Mouse (Mus musculus) neural tube, embryonic 12.5 days (tissue): ENCODE measurements around the gene Fut8. TPM values are rescaled to one million over a fixed set of nuclear protein-coding genes. Genes with fewer than 3 reads are reported as not detected.

ENCODE experiments used
- ATAC-seq: fragments of 200-750 bp; cut with Nextera tagmentation; 2 replicates; pipeline ENCODE4 v1.8.0; 2017; ENCODE audit warnings: low read depth, mild to moderate bottlenecking, moderate TSS enrichment, moderate library complexity; ENCODE audit not compliant: low FRiP score
- H3K27ac ChIP-seq: fragments of 300-500 bp; sonication (generic); 2 replicates; pipeline ENCODE4 v1.5.1; 2016
- H3K27me3 ChIP-seq: fragments of 300-500 bp; sonication (generic); replicated peaks from 2 replicates; pipeline ENCODE4 v1.6.1; 2016; ENCODE audit warnings: mild to moderate bottlenecking
- H3K36me3 ChIP-seq: fragments of 300-500 bp; sonication (generic); 2 replicates; pipeline ENCODE4 v1.6.1; 2016; ENCODE audit warnings: mild to moderate bottlenecking
- H3K4me1 ChIP-seq: fragments of 300-500 bp; sonication (generic); 2 replicates; pipeline ENCODE4 v1.6.1; 2016
- H3K4me2 ChIP-seq: fragments of 300-500 bp; sonication (generic); replicated peaks from 2 replicates; pipeline ENCODE4 v1.6.1; 2016; ENCODE audit warnings: mild to moderate bottlenecking
- H3K4me3 ChIP-seq: fragments of 300-500 bp; sonication (generic); 2 replicates; pipeline ENCODE4 v1.5.1; 2016
- H3K9ac ChIP-seq: fragments of 300-500 bp; sonication (generic); 2 replicates; pipeline ENCODE4 v1.6.1; 2016; ENCODE audit warnings: mild to moderate bottlenecking
- H3K9me3 ChIP-seq: fragments of 300-500 bp; sonication (generic); 2 replicates; pipeline ENCODE4 v1.6.1; 2016; ENCODE audit warnings: mild to moderate bottlenecking
- whole genome bisulfite sequencing: fragments of 180-500 bp; shearing (Covaris S2); methylation state at CpG from one replicate; pipeline ENCODE4 v1.1.7; 2016; 5-methylcytosine and 5-hydroxymethylcytosine counted together
- polyA plus RNA-seq: library from polyadenylated mRNA; unstranded; fragments of >200 nt; fragmentation: Nextera tagmentation; extraction: Ambion mirVana; gene quantifications from 2 replicates; pipeline ENCODE4 v1.2.1, GENCODE M21; 2016

Gene Fut8
- polyA plus RNA-seq, 1 experiment from 2014 or later = 42.6 TPM

DNA sequence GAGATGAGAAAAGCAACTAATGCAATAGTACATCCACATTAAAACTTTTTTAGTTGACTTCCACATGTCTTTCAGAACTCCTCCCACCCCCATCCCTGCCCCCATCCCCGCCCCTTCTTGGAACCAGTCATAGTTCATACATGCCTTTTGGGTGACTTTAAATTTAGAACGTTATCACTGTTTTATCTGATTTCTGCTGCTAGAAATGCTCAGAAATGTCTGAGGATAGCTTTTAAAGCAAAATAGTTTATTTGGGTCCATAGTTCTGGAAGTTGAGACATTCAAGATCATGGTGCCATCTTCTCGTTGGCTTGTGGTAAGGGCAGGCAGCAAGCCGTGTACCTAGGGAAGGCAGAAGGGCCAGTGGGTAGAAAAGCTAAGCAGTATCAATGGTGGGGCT lies 34.8 kb upstream of the Fut8 start:
- no peaks in the 10 kb centered on the region for H3K4me1 ChIP-seq
- H3K9ac ChIP-seq = no peak overlapping the region
- ATAC-seq = no peak
- no peak overlapping the region for H3K4me2 ChIP-seq
- H3K27ac ChIP-seq = no peak overlapping the region
- no peaks in the 10 kb centered on the region for H3K27me3 ChIP-seq
- no peaks in the 10 kb centered on the region for H3K36me3 ChIP-seq
- no peak overlapping the region for H3K4me3 ChIP-seq
- WGBS = 96% methylated on average over 4 of the region's 4 CpGs
- H3K9me3 ChIP-seq = no peaks in the 10 kb centered on the region

DNA sequence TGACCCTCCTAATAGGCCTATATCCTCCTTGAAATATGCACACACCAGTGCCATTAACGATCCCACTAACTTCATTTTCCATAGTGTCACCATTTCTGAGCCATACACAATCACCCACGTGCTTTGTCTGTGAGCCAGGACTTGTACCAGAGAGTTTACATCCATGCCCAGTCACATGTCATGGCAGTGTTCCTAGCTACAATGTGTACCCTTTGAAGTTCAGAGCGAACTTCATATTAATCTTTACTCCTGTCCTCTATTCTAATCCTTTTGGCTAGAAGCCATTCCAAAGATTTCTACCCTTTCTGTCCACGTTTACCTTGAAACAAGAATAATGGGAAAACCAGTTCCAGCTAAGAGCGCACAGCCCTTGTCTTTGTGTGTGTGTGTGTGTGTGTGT lies 31.1 kb upstream of the Fut8 start:
- H3K4me2 ChIP-seq = no peak overlapping the region

DNA sequence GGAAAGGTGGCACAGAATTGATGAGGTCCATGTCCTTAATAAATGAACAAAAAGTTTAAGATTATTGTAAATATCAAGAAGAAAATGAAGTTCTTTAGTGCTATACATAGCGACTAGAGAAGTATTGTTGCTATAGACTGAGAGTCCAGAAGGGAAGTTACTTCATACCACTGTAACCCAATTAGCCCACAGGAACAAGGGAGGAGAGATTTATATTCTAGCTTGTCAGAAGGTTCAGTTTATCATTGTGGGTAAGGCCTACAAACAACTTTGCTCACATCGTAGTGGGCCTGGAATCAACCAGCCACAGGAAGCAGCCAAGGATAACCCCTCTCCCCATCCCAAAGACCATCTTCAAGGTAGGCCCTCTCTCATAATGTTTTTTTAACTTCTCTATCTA lies 29.9 kb upstream of the Fut8 start:
- WGBS = 90% methylated on average over 2 of the region's 2 CpGs
- ATAC-seq = no peak

More for the DNA sequence above, 31.1 kb upstream of the Fut8 start:
- Histone ChIP-seq H3K4me1 (no peaks in the 10 kb centered on the region), H3K4me3 (no peak overlapping the region), H3K36me3 (no peaks in the 10 kb centered on the region), H3K9me3 (no peaks in the 10 kb centered on the region), H3K9ac (no peak overlapping the region), H3K27me3 (no peaks in the 10 kb centered on the region), H3K27ac (no peak overlapping the region)
- ATAC-seq = no peak
- 90% methylated on average over 5 of the region's 5 CpGs for WGBS

DNA sequence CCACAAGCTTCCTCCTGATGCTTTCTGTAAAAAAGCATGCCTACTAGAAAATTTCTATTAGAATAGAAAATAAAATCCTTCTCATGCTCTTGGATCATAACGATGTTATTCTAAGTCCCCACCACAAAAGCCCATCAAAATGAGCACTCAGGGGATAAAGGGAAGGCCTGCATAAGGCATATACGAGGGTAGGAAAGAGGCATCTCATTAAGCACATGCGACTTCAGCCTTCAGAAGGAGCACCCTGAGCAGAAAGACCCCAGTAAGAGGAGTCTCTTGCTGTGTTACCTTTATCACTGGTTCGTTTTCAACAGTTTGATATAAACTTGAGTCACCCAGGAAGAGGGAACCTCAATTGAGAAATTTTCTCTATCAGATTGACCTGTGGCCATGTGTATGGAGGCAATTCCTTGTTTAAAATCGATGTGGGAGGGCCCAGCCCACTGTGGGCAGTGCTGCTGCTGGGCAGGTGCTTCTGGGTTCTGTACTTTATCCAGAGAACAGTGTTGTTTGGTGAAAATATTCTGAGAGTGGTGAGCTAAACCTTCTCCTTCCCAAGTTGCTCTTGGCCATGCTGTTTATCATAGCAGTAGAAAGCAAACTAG lies 29.2 kb upstream of the Fut8 start:
- Histone ChIP-seq H3K4me2 (no peak overlapping the region), H3K4me3 (no peak overlapping the region), H3K36me3 (no peaks in the 10 kb centered on the region), H3K27me3 (no peaks in the 10 kb centered on the region), H3K9me3 (no peaks in the 10 kb centered on the region), H3K4me1 (no peaks in the 10 kb centered on the region), H3K9ac (no peak overlapping the region), H3K27ac (no peak overlapping the region)
- 82% methylated on average over 5 of the region's 5 CpGs for WGBS
- ATAC-seq = no peak

More for the DNA sequence above, 29.9 kb upstream of the Fut8 start:
- H3K27me3 ChIP-seq = no peaks in the 10 kb centered on the region
- no peaks in the 10 kb centered on the region for H3K36me3 ChIP-seq
- H3K4me1 ChIP-seq = no peaks in the 10 kb centered on the region
- H3K4me3 ChIP-seq = no peak overlapping the region
- H3K9ac ChIP-seq = no peak overlapping the region
- H3K27ac ChIP-seq = no peak overlapping the region
- H3K4me2 ChIP-seq = no peak overlapping the region
- H3K9me3 ChIP-seq = no peaks in the 10 kb centered on the region

DNA sequence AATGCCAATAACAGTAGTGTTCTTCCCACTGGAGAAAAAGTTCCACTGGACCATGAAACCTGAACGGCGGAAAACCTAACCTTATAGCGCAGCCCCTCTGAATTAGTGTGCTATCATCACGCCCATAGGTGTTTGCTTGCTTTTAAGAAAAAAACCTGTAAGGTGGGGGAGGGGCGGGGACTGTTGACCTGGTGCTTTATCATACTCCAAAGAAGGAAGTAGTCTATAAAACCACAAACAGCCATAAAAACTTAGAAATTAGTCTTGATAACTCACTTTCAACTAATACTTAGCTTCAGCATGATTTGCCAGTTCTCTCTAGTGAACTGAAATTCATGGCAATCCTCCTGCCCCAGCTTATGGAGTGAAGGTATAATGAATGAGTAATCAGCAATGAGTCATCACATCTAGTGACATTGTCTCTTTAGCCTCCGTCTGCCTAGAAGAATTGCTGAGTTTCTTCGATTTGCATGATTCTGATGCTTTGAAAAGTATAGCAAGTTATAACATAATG lies 26.2 kb upstream of the Fut8 start:
- Histone ChIP-seq H3K4me1 (no peaks in the 10 kb centered on the region), H3K9me3 (no peaks in the 10 kb centered on the region), H3K27me3 (no peaks in the 10 kb centered on the region), H3K9ac (no peak overlapping the region), H3K4me2 (no peak overlapping the region), H3K4me3 (no peak overlapping the region), H3K36me3 (no peaks in the 10 kb centered on the region), H3K27ac (no peak overlapping the region)
- no peak for ATAC-seq
- 86% methylated on average over 7 of the region's 7 CpGs for WGBS

DNA sequence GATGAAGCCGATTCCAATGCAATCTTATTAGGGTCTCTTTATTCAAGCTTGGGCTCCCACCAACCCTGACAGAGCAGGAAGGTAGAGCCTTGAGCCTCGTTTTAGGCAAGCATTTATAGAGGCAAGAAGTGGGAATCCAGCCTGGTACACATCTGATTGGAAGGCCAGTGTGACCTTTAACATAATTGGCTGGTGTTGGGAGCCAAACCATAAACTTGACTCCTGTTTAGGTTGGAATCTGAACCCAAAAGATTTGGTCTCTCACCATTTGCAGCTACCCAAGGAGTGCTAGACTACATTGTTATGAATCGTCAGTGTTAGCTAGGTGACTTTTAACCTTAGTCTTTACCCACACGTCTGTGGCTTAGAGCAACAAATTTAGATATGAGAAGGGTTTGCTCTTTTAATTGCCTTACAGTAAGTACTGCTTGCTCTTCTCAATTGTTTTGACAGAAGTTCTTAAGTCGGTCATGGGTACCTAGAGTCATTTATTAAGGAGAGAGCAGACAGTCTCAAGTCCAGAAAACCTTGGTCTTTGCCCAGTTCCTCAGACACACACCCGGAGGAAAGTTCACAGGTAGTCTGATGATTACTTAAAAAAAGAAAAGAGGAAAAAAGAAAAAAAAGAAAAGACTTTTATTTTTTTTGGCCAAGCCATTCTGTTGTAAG lies 23.9 kb upstream of the Fut8 start:
- no peak overlapping the region for H3K9ac ChIP-seq
- H3K4me1 ChIP-seq = no peaks in the 10 kb centered on the region

DNA sequence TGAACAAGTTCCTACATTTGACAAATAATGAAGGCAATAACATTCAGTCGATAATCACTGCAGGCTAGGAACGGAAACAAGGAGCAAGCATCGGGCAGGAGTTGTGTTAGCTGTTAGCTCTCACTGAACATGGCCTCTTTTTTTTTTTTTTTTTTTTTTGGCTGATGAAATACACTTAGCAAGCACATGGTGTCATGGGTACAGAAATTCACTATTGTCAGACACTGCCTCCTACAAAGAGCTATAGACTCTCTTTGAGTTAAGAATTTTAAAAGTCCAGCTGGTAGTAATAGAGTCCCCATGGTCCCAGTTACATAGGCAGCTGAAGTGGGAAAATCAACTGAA lies 23.4 kb upstream of the Fut8 start:
- 98% methylated on average over 3 of the region's 3 CpGs for WGBS

More for the DNA sequence above, 23.9 kb upstream of the Fut8 start:
- Histone ChIP-seq H3K27ac (no peak overlapping the region), H3K9me3 (no peaks in the 10 kb centered on the region), H3K27me3 (no peaks in the 10 kb centered on the region), H3K4me3 (no peak overlapping the region), H3K36me3 (no peaks in the 10 kb centered on the region), H3K4me2 (no peak overlapping the region)
- no peak for ATAC-seq
- 82% methylated on average over 6 of the region's 6 CpGs for WGBS

DNA sequence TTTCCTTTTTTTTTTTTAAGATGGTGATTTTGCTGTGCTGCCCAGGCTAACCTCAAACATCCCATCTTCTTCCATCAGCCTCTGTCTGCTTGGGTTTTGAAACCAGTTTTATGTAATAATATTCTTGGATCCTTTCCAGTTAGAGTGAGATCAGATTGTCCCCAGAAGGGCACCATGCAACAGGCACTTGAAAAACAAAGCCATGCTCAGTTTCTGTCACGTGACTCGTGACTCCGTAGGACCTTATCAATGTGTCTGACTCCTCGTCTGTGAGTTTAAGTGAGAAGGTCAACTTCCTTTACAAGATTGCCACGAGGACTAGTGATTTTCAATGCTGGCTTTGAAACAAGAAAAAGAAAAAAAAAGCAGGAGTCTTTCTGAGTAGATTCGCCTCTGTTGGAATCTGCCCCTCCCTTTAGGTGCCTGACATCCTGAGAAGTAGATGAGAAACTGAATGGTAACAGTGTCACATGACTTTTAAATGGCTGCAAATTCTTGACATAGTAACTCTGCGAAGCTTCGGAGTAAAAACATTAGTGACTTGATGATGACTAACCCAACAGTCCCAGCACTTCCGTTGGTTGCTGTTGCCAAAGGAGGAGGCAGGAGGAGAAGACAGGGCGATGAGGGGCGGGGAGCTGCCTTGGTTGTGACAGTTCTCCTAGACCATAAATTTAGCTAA lies 21.3 kb upstream of the Fut8 start:
- no peak overlapping the region for H3K9ac ChIP-seq
- H3K4me3 ChIP-seq = no peak overlapping the region
- ATAC-seq = no peak
- no peak overlapping the region for H3K27ac ChIP-seq
- H3K4me2 ChIP-seq = no peak overlapping the region
- no peaks in the 10 kb centered on the region for H3K9me3 ChIP-seq
- no peaks in the 10 kb centered on the region for H3K36me3 ChIP-seq
- no peaks in the 10 kb centered on the region for H3K27me3 ChIP-seq
- no peaks in the 10 kb centered on the region for H3K4me1 ChIP-seq
- 80% methylated on average over 11 of the region's 11 CpGs for WGBS

More for the DNA sequence above, 23.4 kb upstream of the Fut8 start:
- no peak overlapping the region for H3K4me3 ChIP-seq
- H3K27ac ChIP-seq = no peak overlapping the region
- ATAC-seq = no peak
- H3K4me1 ChIP-seq = no peaks in the 10 kb centered on the region
- no peaks in the 10 kb centered on the region for H3K36me3 ChIP-seq
- no peaks in the 10 kb centered on the region for H3K9me3 ChIP-seq
- H3K4me2 ChIP-seq = no peak overlapping the region
- H3K27me3 ChIP-seq = no peaks in the 10 kb centered on the region
- no peak overlapping the region for H3K9ac ChIP-seq

DNA sequence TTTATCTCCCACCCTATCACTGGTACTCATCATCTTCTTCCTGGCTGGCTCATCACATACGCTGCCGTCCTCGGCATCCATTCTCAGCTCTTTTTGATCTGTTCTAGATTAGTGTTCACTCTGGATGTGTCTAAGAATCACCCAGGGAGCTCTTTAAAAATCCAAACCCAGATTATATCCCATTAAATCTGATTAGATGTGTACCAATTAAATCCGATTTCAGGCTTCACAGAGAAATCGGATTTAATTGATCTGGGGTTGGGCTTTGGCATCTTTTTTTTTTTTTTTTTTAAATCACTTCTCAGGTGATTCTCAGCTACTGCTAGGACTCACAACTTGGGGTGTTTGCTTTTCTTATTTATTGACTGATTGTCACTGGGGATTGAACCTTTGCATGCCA lies 17.3 kb upstream of the Fut8 start:
- Histone ChIP-seq H3K4me3 (no peak overlapping the region), H3K36me3 (no peaks in the 10 kb centered on the region), H3K9me3 (no peaks in the 10 kb centered on the region), H3K27ac (no peak overlapping the region), H3K4me2 (no peak overlapping the region), H3K4me1 (no peaks in the 10 kb centered on the region), H3K27me3 (no peaks in the 10 kb centered on the region), H3K9ac (no peak overlapping the region)
- ATAC-seq = no peak
- WGBS = 88% methylated on average over 5 of the region's 5 CpGs

DNA sequence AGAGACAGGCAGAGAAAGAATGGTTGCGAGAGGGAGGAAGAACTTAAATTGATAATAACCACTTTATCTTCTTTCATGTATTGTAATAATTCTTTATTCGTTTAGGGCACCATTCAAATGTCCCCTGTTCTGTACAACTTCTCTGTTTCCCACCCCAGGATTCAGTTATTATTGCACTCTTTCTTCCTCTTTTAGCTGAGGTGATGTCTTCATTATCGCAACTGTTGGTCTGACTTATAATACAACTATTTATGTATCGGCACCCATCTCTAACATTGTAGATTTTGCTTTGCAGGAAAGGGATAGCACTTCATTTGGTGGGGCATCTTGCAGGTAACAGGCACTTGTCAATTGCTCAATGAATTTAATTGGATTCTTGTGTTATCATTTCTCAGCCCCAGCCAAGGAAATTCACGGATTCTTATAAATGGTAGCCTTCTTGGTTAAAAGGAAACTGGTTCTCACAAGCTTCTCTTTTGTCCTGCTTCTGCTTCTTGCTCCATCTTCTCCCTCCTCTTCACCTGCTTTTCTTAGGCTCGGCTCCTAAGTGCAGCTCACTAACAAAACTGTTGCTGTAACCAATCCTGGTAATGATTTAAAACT lies 15.6 kb upstream of the Fut8 start:
- Histone ChIP-seq H3K4me1 (no peaks in the 10 kb centered on the region), H3K4me3 (no peak overlapping the region), H3K4me2 (no peak overlapping the region), H3K27me3 (no peaks in the 10 kb centered on the region), H3K9ac (no peak overlapping the region), H3K9me3 (no peaks in the 10 kb centered on the region), H3K36me3 (no peaks in the 10 kb centered on the region), H3K27ac (no peak overlapping the region)
- 86% methylated on average over 6 of the region's 6 CpGs for WGBS
- no peak for ATAC-seq

DNA sequence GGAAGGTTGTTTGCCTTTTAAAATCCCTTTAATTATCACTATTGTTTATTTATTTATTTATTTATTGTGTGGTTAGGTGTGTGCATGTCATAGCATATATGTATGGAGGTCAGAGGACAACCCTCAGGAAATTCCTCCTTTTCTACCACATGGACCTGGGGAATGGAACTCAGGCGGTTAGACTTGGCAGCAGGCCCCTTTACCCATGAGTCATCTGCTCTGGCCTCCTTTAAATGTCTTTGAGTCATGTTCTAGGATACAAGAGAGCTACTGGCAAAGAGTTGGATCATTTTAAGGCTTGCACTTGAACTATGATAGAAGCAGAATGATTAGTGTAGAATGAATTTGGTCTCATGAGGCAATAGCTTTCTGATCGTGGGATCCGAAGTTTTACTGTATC lies 14.3 kb upstream of the Fut8 start:
- H3K36me3 ChIP-seq = no peaks in the 10 kb centered on the region
- no peaks in the 10 kb centered on the region for H3K4me1 ChIP-seq
- no peak for ATAC-seq
- 94% methylated on average over 3 of the region's 3 CpGs for WGBS
- no peak overlapping the region for H3K4me2 ChIP-seq
- H3K9me3 ChIP-seq = no peaks in the 10 kb centered on the region
- H3K4me3 ChIP-seq = no peak overlapping the region
- H3K27ac ChIP-seq = no peak overlapping the region
- H3K9ac ChIP-seq = no peak overlapping the region
- no peaks in the 10 kb centered on the region for H3K27me3 ChIP-seq

DNA sequence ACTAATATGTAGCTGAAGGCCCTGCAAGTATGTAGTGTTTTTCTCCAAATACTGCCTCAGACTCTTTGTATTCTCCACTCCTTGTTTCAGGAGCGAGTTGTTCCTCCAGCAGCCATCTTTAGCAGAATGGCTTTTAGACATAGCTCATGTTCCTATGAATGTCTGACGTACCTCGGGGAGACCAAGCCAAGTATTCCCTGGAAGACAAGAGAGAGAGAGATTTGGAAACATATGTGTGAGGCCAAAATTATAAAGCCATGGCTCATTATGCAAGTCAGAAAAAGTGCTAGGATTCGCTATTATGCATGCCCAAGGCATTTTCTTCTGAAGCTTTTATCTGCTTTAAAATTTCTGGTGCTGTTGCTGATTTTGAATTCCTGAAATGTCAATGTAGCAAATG lies 13.8 kb upstream of the Fut8 start:
- Histone ChIP-seq H3K4me1 (no peaks in the 10 kb centered on the region), H3K9ac (no peak overlapping the region), H3K9me3 (no peaks in the 10 kb centered on the region), H3K27me3 (no peaks in the 10 kb centered on the region), H3K27ac (no peak overlapping the region), H3K36me3 (no peaks in the 10 kb centered on the region), H3K4me2 (no peak overlapping the region), H3K4me3 (no peak overlapping the region)
- WGBS = 89% methylated on average over 4 of the region's 4 CpGs
- no peak for ATAC-seq
